Mouse (Mus musculus): ENCODE results near the gene Cfdp1. TPM values are rescaled to one million over a fixed set of nuclear protein-coding genes. Genes with fewer than 3 reads are reported as not detected.

Cfdp1 gene
- total RNA-seq, 1 experiment = 190 TPM

GRCm38 (mm10) chr8:111740994-111741393, 113.1 kb downstream of the Cfdp1 start:
- no peak overlapping the region for H3K4me3 ChIP-seq (ENCODE audit: insufficient read depth in 1 of 2, low read depth in 1 of 2, low read length in 2 of 2, poor library complexity in 1 of 2, severe bottlenecking in 1 of 2)
- H3K9ac ChIP-seq (ENCODE audit: insufficient read depth, low read depth, low read length, poor library complexity, severe bottlenecking) = no peak overlapping the region
- no peak overlapping the region for H3K27ac ChIP-seq (ENCODE audit: insufficient read depth, low read depth, low read length, poor library complexity, severe bottlenecking)
- H3K4me1 ChIP-seq (ENCODE audit: control insufficient read depth in 2 of 2, insufficient read depth in 2 of 2, low read length in 2 of 2, poor library complexity in 1 of 2) = peaks cover 2 to 40% of the 10 kb centered on the region in 2 experiments; a peak in 3 of 4 replicates
- H3K9me3 ChIP-seq (ENCODE audit: control insufficient read depth, insufficient read depth, low read depth, low read length) = no peaks in the 10 kb centered on the region
- in situ Hi-C loops (cut with MboI; ENCODE audit: low sequenced_read_pairs in 2 of 2, unreplicated experiment in 2 of 2) = no loop called here
- H3K36me3 ChIP-seq (ENCODE audit: control insufficient read depth, insufficient read depth, low read length, poor library complexity, severe bottlenecking) = peaks cover 3% of the 10 kb centered on the region; the same call in 1 of the 2 replicates
- DNase-seq (ENCODE audit: low read depth, low spot score) = no peak
- no peak for TF ChIP-seq CHD2 (IDR thresholded peaks at IDR 0.05; ENCODE audit: low read depth, low read length)
- no peak for TF ChIP-seq MAFK (IDR thresholded peaks at IDR 0.05; ENCODE audit: insufficient read depth, low read depth, low read length)
- TF ChIP-seq ZNF384 (IDR thresholded peaks at IDR 0.05; ENCODE audit: low read depth, low read length) = no peak
- TF ChIP-seq HCFC1 (IDR thresholded peaks at IDR 0.05; ENCODE audit: borderline replicate concordance, insufficient read depth, low read length) = no peak
- no peak for TF ChIP-seq ZC3H11A (IDR thresholded peaks at IDR 0.05; ENCODE audit: borderline replicate concordance, low read depth, low read length)

GRCm38 (mm10) chr8:111740301-111740711, 113.8 kb downstream of the Cfdp1 start:
- TF ChIP-seq CHD2 (IDR thresholded peaks at IDR 0.05; ENCODE audit: low read depth, low read length) (no peak), MAFK (IDR thresholded peaks at IDR 0.05; ENCODE audit: insufficient read depth, low read depth, low read length) (no peak), ZNF384 (IDR thresholded peaks at IDR 0.05; ENCODE audit: low read depth, low read length) (no peak), ZC3H11A (IDR thresholded peaks at IDR 0.05; ENCODE audit: borderline replicate concordance, low read depth, low read length) (no peak), HCFC1 (IDR thresholded peaks at IDR 0.05; ENCODE audit: borderline replicate concordance, insufficient read depth, low read length) (no peak)
- no peaks in the 10 kb centered on the region for H3K9me3 ChIP-seq (ENCODE audit: control insufficient read depth, insufficient read depth, low read depth, low read length)
- H3K36me3 ChIP-seq (ENCODE audit: control insufficient read depth, insufficient read depth, low read length, poor library complexity, severe bottlenecking) = peaks cover 3% of the 10 kb centered on the region; the same call in 1 of the 2 replicates
- no peak overlapping the region for H3K27ac ChIP-seq (ENCODE audit: insufficient read depth, low read depth, low read length, poor library complexity, severe bottlenecking)
- DNase-seq (ENCODE audit: low read depth, low spot score) = no peak
- no peak overlapping the region for H3K4me3 ChIP-seq (ENCODE audit: insufficient read depth in 1 of 2, low read depth in 1 of 2, low read length in 2 of 2, poor library complexity in 1 of 2, severe bottlenecking in 1 of 2)
- H3K9ac ChIP-seq (ENCODE audit: insufficient read depth, low read depth, low read length, poor library complexity, severe bottlenecking) = no peak overlapping the region
- peaks cover 2 to 40% of the 10 kb centered on the region in 2 experiments; a peak in 3 of 4 replicates for H3K4me1 ChIP-seq (ENCODE audit: control insufficient read depth in 2 of 2, insufficient read depth in 2 of 2, low read length in 2 of 2, poor library complexity in 1 of 2)
- in situ Hi-C loops (cut with MboI; ENCODE audit: low sequenced_read_pairs in 2 of 2, unreplicated experiment in 2 of 2) = no loop called here

GRCm38 (mm10) chr8:111739604-111740003, 114.5 kb downstream of the Cfdp1 start:
- Histone ChIP-seq H3K9me3 (ENCODE audit: control insufficient read depth, insufficient read depth, low read depth, low read length) (no peaks in the 10 kb centered on the region), H3K9ac (ENCODE audit: insufficient read depth, low read depth, low read length, poor library complexity, severe bottlenecking) (no peak overlapping the region), H3K36me3 (ENCODE audit: control insufficient read depth, insufficient read depth, low read length, poor library complexity, severe bottlenecking) (peaks cover 3% of the 10 kb centered on the region; the same call in 1 of the 2 replicates), H3K27ac (ENCODE audit: insufficient read depth, low read depth, low read length, poor library complexity, severe bottlenecking) (no peak overlapping the region), H3K4me3 (ENCODE audit: insufficient read depth in 1 of 2, low read depth in 1 of 2, low read length in 2 of 2, poor library complexity in 1 of 2, severe bottlenecking in 1 of 2) (no peak overlapping the region), H3K4me1 (ENCODE audit: control insufficient read depth in 2 of 2, insufficient read depth in 2 of 2, low read length in 2 of 2, poor library complexity in 1 of 2) (peaks cover 2 to 37% of the 10 kb centered on the region in 2 experiments; a peak in 3 of 4 replicates)
- in situ Hi-C loops (cut with MboI; ENCODE audit: low sequenced_read_pairs in 2 of 2, unreplicated experiment in 2 of 2) = no loop called here
- TF ChIP-seq ZC3H11A (IDR thresholded peaks at IDR 0.05; ENCODE audit: borderline replicate concordance, low read depth, low read length) (peak; percentile 53), MAFK (IDR thresholded peaks at IDR 0.05; ENCODE audit: insufficient read depth, low read depth, low read length) (no peak), CHD2 (IDR thresholded peaks at IDR 0.05; ENCODE audit: low read depth, low read length) (no peak), ZNF384 (IDR thresholded peaks at IDR 0.05; ENCODE audit: low read depth, low read length) (no peak), HCFC1 (IDR thresholded peaks at IDR 0.05; ENCODE audit: borderline replicate concordance, insufficient read depth, low read length) (no peak)
- DNase-seq (ENCODE audit: low read depth, low spot score) = no peak

DNA sequence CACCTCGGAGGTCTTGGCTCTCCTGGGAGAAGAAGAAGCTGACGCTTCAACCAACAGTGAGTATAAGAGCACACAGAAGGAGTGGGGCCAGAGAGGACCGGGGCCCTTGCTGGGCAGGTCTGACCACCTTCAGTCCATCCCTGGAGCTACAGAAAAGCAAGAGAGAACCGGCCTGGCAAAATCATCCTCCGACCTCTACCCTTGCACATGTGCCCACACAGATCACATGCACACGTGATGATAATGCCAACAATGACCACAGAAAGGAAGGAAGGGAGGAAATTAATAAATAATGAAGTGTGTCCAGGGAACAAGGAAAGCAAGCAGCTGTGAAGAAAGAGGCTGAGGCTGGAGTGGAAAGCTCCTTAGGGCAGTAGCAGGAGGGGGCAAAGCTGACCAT, 115.2 kb downstream of the Cfdp1 start:
- H3K27ac ChIP-seq (ENCODE audit: insufficient read depth, low read depth, low read length, poor library complexity, severe bottlenecking) = no peak overlapping the region
- no peak overlapping the region for H3K9ac ChIP-seq (ENCODE audit: insufficient read depth, low read depth, low read length, poor library complexity, severe bottlenecking)
- H3K4me1 ChIP-seq (ENCODE audit: control insufficient read depth in 2 of 2, insufficient read depth in 2 of 2, low read length in 2 of 2, poor library complexity in 1 of 2) = peaks cover 2 to 37% of the 10 kb centered on the region in 2 experiments; a peak in 3 of 4 replicates
- no peak overlapping the region for H3K4me3 ChIP-seq (ENCODE audit: insufficient read depth in 1 of 2, low read depth in 1 of 2, low read length in 2 of 2, poor library complexity in 1 of 2, severe bottlenecking in 1 of 2)
- in situ Hi-C loops (cut with MboI; ENCODE audit: low sequenced_read_pairs in 2 of 2, unreplicated experiment in 2 of 2) = no loop called here
- H3K9me3 ChIP-seq (ENCODE audit: control insufficient read depth, insufficient read depth, low read depth, low read length) = no peaks in the 10 kb centered on the region
- no peak for DNase-seq (ENCODE audit: low read depth, low spot score)
- peaks cover 3% of the 10 kb centered on the region; the same call in 1 of the 2 replicates for H3K36me3 ChIP-seq (ENCODE audit: control insufficient read depth, insufficient read depth, low read length, poor library complexity, severe bottlenecking)
- TF ChIP-seq ZNF384 (IDR thresholded peaks at IDR 0.05; ENCODE audit: low read depth, low read length) (no peak), CHD2 (IDR thresholded peaks at IDR 0.05; ENCODE audit: low read depth, low read length) (no peak), MAFK (IDR thresholded peaks at IDR 0.05; ENCODE audit: insufficient read depth, low read depth, low read length) (no peak), HCFC1 (IDR thresholded peaks at IDR 0.05; ENCODE audit: borderline replicate concordance, insufficient read depth, low read length) (no peak), ZC3H11A (IDR thresholded peaks at IDR 0.05; ENCODE audit: borderline replicate concordance, low read depth, low read length) (no peak)
